ENCODE assay signal across 13 mouse cellular contexts in genomic region chr2:135660816-135661215, GRCm38 (mm10). TPM values are rescaled to one million over a fixed set of nuclear protein-coding genes. Genes with fewer than 3 reads are reported as not detected.
DNase-seq lines count a peak whose midpoint lies in the region; ATAC-seq and TF ChIP-seq lines count a peak whose summit lies in the region.
"Had no signal": no experiment of that assay in that cellular context is flagged by ENCODE, and none has a peak within 500 bp of the region (broad histone marks: within the 10 kb centered on the region; RNA-seq: fewer than 3 reads in every experiment).

No protein-coding gene starts in this region.

- DNase-seq in heart, adult 2 months = no peak
- no peak for DNase-seq in heart, postnatal 4 days
- DNase-seq in lung, postnatal 0 days (ENCODE audit: low spot score) = peak; percentile 16
- no peak for DNase-seq in lung, adult 2 months
- DNase-seq in layer of hippocampus, adult 11-12 months (ENCODE audit: low spot score) = no peak
- DNase-seq: cerebellum, adult 9-11 months; gastrocnemius, postnatal 36 days; thymus, postnatal 25 days had no signal

- no peaks in the 10 kb centered on the region for H3K9me3 ChIP-seq in lung, postnatal 0 days (ENCODE audit: low read length)
- H3K9me3 ChIP-seq in hindbrain, embryonic 16.5 days (ENCODE audit: control insufficient read depth, low read length) = no peaks in the 10 kb centered on the region
- H3K9me3 ChIP-seq: liver, embryonic 15.5 days had no signal

- 50% methylated on average over 4 of the region's 4 CpGs for WGBS in heart, adult 2 months
- 60% methylated on average over 4 of the region's 4 CpGs for WGBS in lung, postnatal 0 days
- WGBS in lung, adult 2 months = 68% methylated on average over 4 of the region's 4 CpGs
- WGBS in hindbrain, embryonic 16.5 days = 63% methylated on average over 4 of the region's 4 CpGs
- WGBS in olfactory bulb, adult 2 months = 34% methylated on average over 4 of the region's 4 CpGs

- peak overlapping the region; percentile 91 for H3K27ac ChIP-seq in heart, adult 2 months
- H3K27ac ChIP-seq in lung, postnatal 0 days (ENCODE audit: low read length) = no peak overlapping the region
- no peak overlapping the region for H3K27ac ChIP-seq in hindbrain, embryonic 16.5 days (ENCODE audit: low read depth, low read length)
- H3K27ac ChIP-seq in olfactory bulb, adult 2 months (ENCODE audit: insufficient read depth, low read depth, low read length) = no peak overlapping the region
- H3K27ac ChIP-seq: kidney, postnatal 0 days; liver, embryonic 15.5 days; macrophage had no signal

- peak overlapping the region; percentile 59 for H3K9ac ChIP-seq in heart, adult 2 months (ENCODE audit: low read depth, low read length)
- H3K9ac ChIP-seq in lung, postnatal 0 days (replicated peaks; ENCODE audit: low read depth) = no peak overlapping the region
- no peak overlapping the region for H3K9ac ChIP-seq in hindbrain, embryonic 16.5 days (ENCODE audit: low read depth, low read length)
- H3K9ac ChIP-seq: liver, embryonic 15.5 days had no signal

- peaks cover 4% of the 10 kb centered on the region for H3K79me2 ChIP-seq in heart, adult 2 months (replicated peaks; ENCODE audit: control insufficient read depth, insufficient read depth, low read length)

- H3K36me3 ChIP-seq in heart, adult 2 months (ENCODE audit: control insufficient read depth, insufficient read depth, low read length) = peaks cover 2% of the 10 kb centered on the region; the same call in 1 of the 2 replicates
- no peaks in the 10 kb centered on the region for H3K36me3 ChIP-seq in lung, postnatal 0 days (ENCODE audit: insufficient read depth, low read length)
- no peaks in the 10 kb centered on the region; the same call in 1 of the 2 replicates for H3K36me3 ChIP-seq in hindbrain, embryonic 16.5 days (ENCODE audit: control insufficient read depth, insufficient read depth, low read length)
- H3K36me3 ChIP-seq: liver, embryonic 15.5 days had no signal

- peak overlapping the region; percentile 78; the same call in 1 of the 2 replicates for H3K4me2 ChIP-seq in lung, postnatal 0 days (replicated peaks; ENCODE audit: low read depth, low read length)
- H3K4me2 ChIP-seq in hindbrain, embryonic 16.5 days (ENCODE audit: low read length) = peak overlapping the region; percentile 79
- H3K4me2 ChIP-seq: liver, embryonic 15.5 days had no signal

- peaks cover 7% of the 10 kb centered on the region for H3K4me1 ChIP-seq in heart, adult 2 months (ENCODE audit: control insufficient read depth, insufficient read depth, low read length)
- H3K4me1 ChIP-seq in lung, postnatal 0 days (ENCODE audit: insufficient read depth, low read depth, low read length) = no peaks in the 10 kb centered on the region
- H3K4me1 ChIP-seq in lung, adult 2 months (ENCODE audit: control insufficient read depth, insufficient read depth, low read length) = peaks cover 2% of the 10 kb centered on the region; the same call in 1 of the 2 replicates
- H3K4me1 ChIP-seq in hindbrain, embryonic 16.5 days (ENCODE audit: control insufficient read depth, insufficient read depth, low read depth, low read length) = peaks cover 3% of the 10 kb centered on the region; the same call in 1 of the 2 replicates
- no peaks in the 10 kb centered on the region; the same call in 1 of the 2 replicates for H3K4me1 ChIP-seq in olfactory bulb, adult 2 months (ENCODE audit: control insufficient read depth, insufficient read depth, low read length)
- H3K4me1 ChIP-seq: liver, embryonic 15.5 days had no signal

- H3K4me3 ChIP-seq in heart, adult 2 months = peak overlapping the region; percentile 25
- H3K4me3 ChIP-seq in lung, postnatal 0 days (ENCODE audit: low read depth, low read length) = no peak overlapping the region
- H3K4me3 ChIP-seq in lung, adult 2 months (replicated peaks; ENCODE audit: extremely low read depth, low read depth, low read length) = no peak overlapping the region
- H3K4me3 ChIP-seq in hindbrain, embryonic 16.5 days (ENCODE audit: low read length) = no peak overlapping the region; the same call in 1 of the 2 replicates
- H3K4me3 ChIP-seq in olfactory bulb, adult 2 months (ENCODE audit: insufficient read depth, low read depth, low read length) = peak overlapping the region; percentile 14; the same call in 1 of the 2 replicates
- H3K4me3 ChIP-seq: liver, embryonic 15.5 days had no signal

- TF ChIP-seq EP300 in heart, adult 2 months (IDR thresholded peaks at IDR 0.05; ENCODE audit: insufficient read depth, low read depth, low read length) = no peak
- TF ChIP-seq EP300 in lung, postnatal 0 days (IDR thresholded peaks at IDR 0.05) = no peak

- TF ChIP-seq CTCF in heart, adult 2 months (IDR thresholded peaks at IDR 0.05) = no peak
- no peak for TF ChIP-seq CTCF in lung, postnatal 0 days (IDR thresholded peaks at IDR 0.05)
- no peak for TF ChIP-seq CTCF in lung, adult 2 months (IDR thresholded peaks at IDR 0.05; ENCODE audit: insufficient read depth, low read length)
- no peak for TF ChIP-seq CTCF in olfactory bulb, adult 2 months (IDR thresholded peaks at IDR 0.05; ENCODE audit: insufficient read depth, low read depth, low read length)

- intact Hi-C loops in heart, adult 2 months (cut with DNase I) = loop anchor here (1.0 to 5.0 kb wide), 4 partner anchors 32 to 99 kb away; no protein-coding TSS in a partner anchor

- no peaks in the 10 kb centered on the region for H3K27me3 ChIP-seq in heart, adult 2 months (ENCODE audit: control insufficient read depth, insufficient read depth, low read length)
- H3K27me3 ChIP-seq in lung, postnatal 0 days (replicated peaks; ENCODE audit: insufficient read depth, low read length) = no peaks in the 10 kb centered on the region
- H3K27me3 ChIP-seq in hindbrain, embryonic 16.5 days (replicated peaks; ENCODE audit: control insufficient read depth, insufficient read depth, low read length) = no peaks in the 10 kb centered on the region

- TF ChIP-seq POLR2A in heart, adult 2 months (IDR thresholded peaks at IDR 0.05; ENCODE audit: insufficient read depth, low read depth, low read length) = no peak
- TF ChIP-seq POLR2A in lung, adult 2 months (IDR thresholded peaks at IDR 0.05; ENCODE audit: borderline replicate concordance, extremely low read depth, low read depth, low read length) = no peak
- no peak for TF ChIP-seq POLR2A in olfactory bulb, adult 2 months (IDR thresholded peaks at IDR 0.05; ENCODE audit: insufficient read depth, low read depth, low read length)

- no peak for ATAC-seq in lung, postnatal 0 days
- no peak for ATAC-seq in hindbrain, embryonic 16.5 days

RNA-seq across cellular contexts. Expression of gene Plcb4, which starts 2.0 kb away (rescaled TPM):
- 10 to 100 TPM; 55.0 to 60.2 TPM for total RNA-seq in heart, adult 2 months (2021)
- polyA plus RNA-seq in heart, adult 2 months (2012; rRNA removed) = 23.1 and 47.5 TPM in 2 replicates
- total RNA-seq in heart, postnatal 4 days (2021) = 10 to 100 TPM; 68.9 to 75.6 TPM
- 13.8 and 17.5 TPM in 2 replicates for polyA plus RNA-seq in lung, postnatal 0 days (2015; fragmentation: Nextera tagmentation; extraction: Ambion mirVana)
- 15.6 and 20.3 TPM in 2 replicates for polyA plus RNA-seq in lung, adult 2 months (2012; rRNA removed)
- polyA plus RNA-seq in hindbrain, embryonic 16.5 days (2015; fragmentation: Nextera tagmentation; extraction: Ambion mirVana) = 36.3 and 40.8 TPM in 2 replicates
- not detected in 2 replicates for polyA plus RNA-seq in olfactory bulb, adult 2 months (2012; ENCODE audit: insufficient read depth, insufficient read length, low replicate concordance, missing spikeins)

Comparison
In these comparisons a context has a peak if more than half of its experiments do, and no peak if none do; other contexts are left out.
1. H3K4me3 ChIP-seq: peak in heart, adult 2 months (single experiment) and olfactory bulb, adult 2 months (single experiment); none in lung, postnatal 0 days (single experiment), lung, adult 2 months (single experiment) and hindbrain, embryonic 16.5 days (single experiment).